Mouse (Mus musculus) layer of hippocampus, adult 18-20 months (tissue): ENCODE results near the gene Erfe. TPM values are rescaled to one million over a fixed set of nuclear protein-coding genes. Genes with fewer than 3 reads are reported as not detected.
A peak's percentile ranks its signal among the peaks of the same experiment; 100 is the strongest.

ENCODE experiments used
- DNase-seq, 2 experiments: peaks; one replicate each; pipeline ENCODE4 v3.0.0; 2022; ENCODE audit warnings: low spot score in 2 of 2
- total RNA-seq, 2 experiments: library from RNA; stranded (reverse); gene quantifications; 2 replicates each; pipeline ENCODE4 v1.2.3; 2021

The Erfe gene
- total RNA-seq, 2 experiments from 2014 or later: not detected

GRCm38 (mm10) chr1:91370055-91370454 is 3.8 kb downstream of the Erfe start:
- DNase-seq: no peak

- DNase-seq: no peak
Observed at GRCm38 (mm10) chr1:91373414-91373835, 7.2 kb downstream of the Erfe start.

GRCm38 (mm10) chr1:91380453-91381090 is 14.3 kb downstream of the Erfe start:
- DNase-seq: peak; percentile 54 to 83

- no peak for DNase-seq
Observed at GRCm38 (mm10) chr1:91381091-91381471, 14.9 kb downstream of the Erfe start.

- no peak for DNase-seq
Observed at GRCm38 (mm10) chr1:91390369-91390768, 24.1 kb downstream of the Erfe start.

GRCm38 (mm10) chr1:91397927-91398259 is 31.7 kb downstream of the Erfe start:
- no peak for DNase-seq

GRCm38 (mm10) chr1:91398260-91399062 is 32.2 kb downstream of the Erfe start, which contains the start of gene Ilkap:
Ilkap (minus strand) TSS chr1:91398815.
- DNase-seq: peak; percentile 60 to 85

- DNase-seq: no peak
Observed at GRCm38 (mm10) chr1:91404976-91405375, 38.7 kb downstream of the Erfe start.

- DNase-seq: no peak
Observed at GRCm38 (mm10) chr1:91405406-91406169, 39.4 kb downstream of the Erfe start.

GRCm38 (mm10) chr1:91407819-91408218 is 41.6 kb downstream of the Erfe start:
- DNase-seq: no peak

GRCm38 (mm10) chr1:91411631-91412285 is 45.5 kb downstream of the Erfe start:
- DNase-seq: no peak

GRCm38 (mm10) chr1:91412286-91413029 is 46.2 kb downstream of the Erfe start:
- no peak for DNase-seq

- DNase-seq: peak; percentile 85 to 93
Observed at GRCm38 (mm10) chr1:91413030-91413506, 46.8 kb downstream of the Erfe start.

GRCm38 (mm10) chr1:91413536-91413897 is 47.3 kb downstream of the Erfe start:
- no peak for DNase-seq

- DNase-seq: peak; percentile 37 to 62
Observed at GRCm38 (mm10) chr1:91413898-91414594, 47.8 kb downstream of the Erfe start, which contains the start of gene Hes6. Hes6 (minus strand) TSS chr1:91414038.

- no peak for DNase-seq
Observed at GRCm38 (mm10) chr1:91414903-91415302, 48.7 kb downstream of the Erfe start.

GRCm38 (mm10) chr1:91415311-91415710 is 49.1 kb downstream of the Erfe start:
- no peak for DNase-seq

GRCm38 (mm10) chr1:91417991-91418390 is 51.8 kb downstream of the Erfe start:
- DNase-seq: no peak

GRCm38 (mm10) chr1:91419862-91420600 is 53.8 kb downstream of the Erfe start:
- DNase-seq: no peak
